Mouse (Mus musculus): ENCODE measurements at regions not wholly inside any gene's neighbourhood (a gene's known extent, or its start where the extent isn't known, plus 50 kb on each side); places are given as distances from the start of the nearest gene placed in this dataset.

GRCm38 (mm10) chr7:70669065-70669464 is 302.5 kb upstream of the Nr2f2 start:
- Histone ChIP-seq H3K27ac (ENCODE audit: low read depth, low read length) (no peak overlapping the region), H3K9me3 (ENCODE audit: control insufficient read depth) (no peaks in the 10 kb centered on the region), H3K9ac (ENCODE audit: low read depth, low read length) (no peak overlapping the region), H3K27me3 (replicated peaks; ENCODE audit: control insufficient read depth, insufficient read depth, low read length) (no peaks in the 10 kb centered on the region), H3K4me1 (replicated peaks; ENCODE audit: control insufficient read depth, insufficient read depth, low read length) (no peaks in the 10 kb centered on the region), H3K4me2 (replicated peaks; ENCODE audit: low read depth) (no peak overlapping the region), H3K4me3 (ENCODE audit: low read depth, low read length) (no peak overlapping the region), H3K36me3 (ENCODE audit: control insufficient read depth, insufficient read depth) (no peaks in the 10 kb centered on the region)
- WGBS, result 83% methylated on average over 2 of the region's 2 CpGs
- no peak for ATAC-seq
- no peak for TF ChIP-seq CTCF (IDR thresholded peaks at IDR 0.05; ENCODE audit: low read depth)

DNA sequence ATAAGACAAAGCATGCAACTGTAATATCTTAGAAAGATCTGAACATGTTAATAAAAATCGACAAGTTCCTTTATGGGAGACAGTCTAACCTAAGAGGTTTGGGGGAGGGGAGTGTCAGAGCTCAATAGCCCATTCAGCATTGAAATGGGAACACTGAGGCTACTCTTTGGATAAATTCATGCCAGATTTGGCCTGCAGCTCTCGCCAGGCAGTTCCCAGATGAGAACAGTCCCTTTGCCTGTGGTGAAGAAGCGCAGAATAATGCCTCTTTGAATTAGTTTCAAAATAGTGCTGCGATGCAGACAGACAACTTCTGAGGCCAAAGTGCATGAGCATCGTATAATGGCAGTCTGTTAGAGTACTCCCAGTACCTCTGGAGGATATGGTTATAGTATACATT is 293.6 kb upstream of the Nr2f2 start:
- H3K36me3 ChIP-seq (ENCODE audit: control insufficient read depth, insufficient read depth), result no peaks in the 10 kb centered on the region
- ATAC-seq, result no peak
- WGBS, result 85% methylated on average over 5 of the region's 5 CpGs
- H3K9ac ChIP-seq (ENCODE audit: low read depth, low read length), result no peak overlapping the region
- H3K27me3 ChIP-seq (replicated peaks; ENCODE audit: control insufficient read depth, insufficient read depth, low read length), result no peaks in the 10 kb centered on the region
- H3K27ac ChIP-seq (ENCODE audit: low read depth, low read length), result no peak overlapping the region
- TF ChIP-seq CTCF (IDR thresholded peaks at IDR 0.05; ENCODE audit: low read depth), result no peak
- H3K4me2 ChIP-seq (replicated peaks; ENCODE audit: low read depth), result no peak overlapping the region
- H3K9me3 ChIP-seq (ENCODE audit: control insufficient read depth), result no peaks in the 10 kb centered on the region
- H3K4me1 ChIP-seq (replicated peaks; ENCODE audit: control insufficient read depth, insufficient read depth, low read length), result no peaks in the 10 kb centered on the region
- H3K4me3 ChIP-seq (ENCODE audit: low read depth, low read length), result no peak overlapping the region

DNA sequence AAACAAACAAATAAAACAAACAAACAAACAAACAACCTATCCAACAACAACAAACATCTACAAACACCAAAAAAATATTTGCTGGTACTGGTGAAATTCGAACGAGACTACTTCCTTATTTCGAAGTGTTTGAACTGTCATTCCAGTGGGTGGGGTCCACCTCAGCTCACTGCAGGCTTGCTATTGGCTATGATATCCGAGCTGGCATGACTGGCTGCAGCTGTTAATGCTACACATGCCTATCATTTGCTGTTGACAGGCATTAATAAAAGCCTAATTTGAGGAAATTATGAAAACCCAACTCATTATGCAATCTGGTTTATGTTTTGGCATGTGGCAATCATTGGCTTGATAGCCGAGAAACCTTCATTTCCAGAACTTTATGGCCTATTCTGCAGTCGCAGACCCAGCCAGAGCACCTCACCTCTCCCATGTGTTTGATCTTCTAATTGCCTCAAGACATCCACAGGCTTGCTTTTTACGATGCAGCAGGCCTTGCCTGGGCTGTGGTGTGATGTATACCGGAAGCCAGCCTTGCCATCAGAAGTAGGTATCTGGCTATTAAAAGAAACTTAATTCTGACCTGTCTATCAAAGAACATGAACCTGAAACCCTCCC is 283.3 kb upstream of the Nr2f2 start:
- Histone ChIP-seq H3K9ac (ENCODE audit: low read depth, low read length) (no peak overlapping the region), H3K4me2 (replicated peaks; ENCODE audit: low read depth) (no peak overlapping the region), H3K27me3 (replicated peaks; ENCODE audit: control insufficient read depth, insufficient read depth, low read length) (no peaks in the 10 kb centered on the region), H3K4me3 (ENCODE audit: low read depth, low read length) (no peak overlapping the region), H3K9me3 (ENCODE audit: control insufficient read depth) (no peaks in the 10 kb centered on the region), H3K36me3 (ENCODE audit: control insufficient read depth, insufficient read depth) (no peaks in the 10 kb centered on the region), H3K4me1 (replicated peaks; ENCODE audit: control insufficient read depth, insufficient read depth, low read length) (no peaks in the 10 kb centered on the region), H3K27ac (ENCODE audit: low read depth, low read length) (no peak overlapping the region)
- TF ChIP-seq CTCF (IDR thresholded peaks at IDR 0.05; ENCODE audit: low read depth), result no peak
- no peak for ATAC-seq
- WGBS, result 34% methylated on average over 8 of the region's 8 CpGs

DNA sequence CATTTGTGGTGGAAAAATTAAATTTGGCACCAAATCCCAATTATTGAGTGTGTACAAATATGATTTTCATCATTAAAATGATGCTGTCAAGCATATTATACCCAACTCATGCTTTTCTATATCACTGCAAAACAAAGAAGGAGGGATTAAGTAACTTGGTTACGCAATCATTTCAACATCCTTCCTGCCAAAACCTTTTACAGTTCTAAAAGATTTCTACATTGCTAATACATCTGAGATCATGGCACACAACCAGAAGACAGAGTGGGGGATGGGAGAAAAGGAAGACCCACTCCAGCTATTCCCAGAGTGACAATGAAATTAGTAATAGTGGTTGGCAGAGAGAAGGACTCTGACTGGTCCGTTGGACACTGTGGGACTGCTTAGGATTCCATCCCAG is 280.3 kb upstream of the Nr2f2 start:
- Histone ChIP-seq H3K9me3 (ENCODE audit: control insufficient read depth) (no peaks in the 10 kb centered on the region), H3K4me2 (replicated peaks; ENCODE audit: low read depth) (no peak overlapping the region), H3K27ac (ENCODE audit: low read depth, low read length) (no peak overlapping the region), H3K4me1 (replicated peaks; ENCODE audit: control insufficient read depth, insufficient read depth, low read length) (no peaks in the 10 kb centered on the region), H3K4me3 (ENCODE audit: low read depth, low read length) (no peak overlapping the region), H3K36me3 (ENCODE audit: control insufficient read depth, insufficient read depth) (no peaks in the 10 kb centered on the region), H3K27me3 (replicated peaks; ENCODE audit: control insufficient read depth, insufficient read depth, low read length) (no peaks in the 10 kb centered on the region), H3K9ac (ENCODE audit: low read depth, low read length) (no peak overlapping the region)
- ATAC-seq, result no peak
- no peak for TF ChIP-seq CTCF (IDR thresholded peaks at IDR 0.05; ENCODE audit: low read depth)
- 83% methylated on average over 2 of the region's 2 CpGs for WGBS

- H3K9ac ChIP-seq (ENCODE audit: low read depth, low read length), result no peak overlapping the region
- 64% methylated on average over 9 of the region's 9 CpGs for WGBS
- H3K36me3 ChIP-seq (ENCODE audit: control insufficient read depth, insufficient read depth), result no peaks in the 10 kb centered on the region
- H3K27me3 ChIP-seq (replicated peaks; ENCODE audit: control insufficient read depth, insufficient read depth, low read length), result no peaks in the 10 kb centered on the region
- no peak overlapping the region for H3K27ac ChIP-seq (ENCODE audit: low read depth, low read length)
- H3K4me2 ChIP-seq (replicated peaks; ENCODE audit: low read depth), result no peak overlapping the region
- no peaks in the 10 kb centered on the region for H3K9me3 ChIP-seq (ENCODE audit: control insufficient read depth)
- H3K4me3 ChIP-seq (ENCODE audit: low read depth, low read length), result no peak overlapping the region
- no peaks in the 10 kb centered on the region for H3K4me1 ChIP-seq (replicated peaks; ENCODE audit: control insufficient read depth, insufficient read depth, low read length)
- TF ChIP-seq CTCF (IDR thresholded peaks at IDR 0.05; ENCODE audit: low read depth), result no peak
- no peak for ATAC-seq
Measured at GRCm38 (mm10) chr7:70643694-70644301, 277.3 kb upstream of the Nr2f2 start.

- Histone ChIP-seq H3K9me3 (ENCODE audit: control insufficient read depth) (no peaks in the 10 kb centered on the region), H3K4me1 (replicated peaks; ENCODE audit: control insufficient read depth, insufficient read depth, low read length) (no peaks in the 10 kb centered on the region), H3K9ac (ENCODE audit: low read depth, low read length) (no peak overlapping the region), H3K4me3 (ENCODE audit: low read depth, low read length) (no peak overlapping the region), H3K27me3 (replicated peaks; ENCODE audit: control insufficient read depth, insufficient read depth, low read length) (no peaks in the 10 kb centered on the region), H3K27ac (ENCODE audit: low read depth, low read length) (no peak overlapping the region), H3K36me3 (ENCODE audit: control insufficient read depth, insufficient read depth) (no peaks in the 10 kb centered on the region), H3K4me2 (replicated peaks; ENCODE audit: low read depth) (no peak overlapping the region)
- no peak for ATAC-seq
- WGBS, result 86% methylated on average over 1 of the region's 1 CpGs
- TF ChIP-seq CTCF (IDR thresholded peaks at IDR 0.05; ENCODE audit: low read depth), result no peak
Measured at GRCm38 (mm10) chr7:70643055-70643454, 276.5 kb upstream of the Nr2f2 start.

Data from intestine, postnatal 0 days (tissue).